Mouse (Mus musculus) left cerebral cortex, postnatal 36 days (tissue): ENCODE measurements around the gene Thbd. TPM values are rescaled to one million over a fixed set of nuclear protein-coding genes. Genes with fewer than 3 reads are reported as not detected.

Experiments used
- DNase-seq, 2 experiments: peaks; one replicate each; pipeline ENCODE4 v3.0.0; 2021 to 2022; ENCODE audit warnings: low spot score in 2 of 2, mixed read lengths in 1 of 2
- intact Hi-C: fragments of 180-260 bp; cut with DNase I; formaldehyde crosslinking; loops from one replicate; pipeline ENCODE4 v1.15.1; 2025
- total RNA-seq, 2 experiments: library from RNA; stranded (reverse); gene quantifications; 2 replicates each; pipeline ENCODE4 v1.2.3; 2021

Thbd gene
- total RNA-seq, 2 experiments from 2014 or later = 7.1 to 13.5 TPM

GRCm38 (mm10) chr2:148427553-148427952 is 19.6 kb upstream of the Thbd start:
- intact Hi-C loops = no loop called here
- DNase-seq = no peak

DNA sequence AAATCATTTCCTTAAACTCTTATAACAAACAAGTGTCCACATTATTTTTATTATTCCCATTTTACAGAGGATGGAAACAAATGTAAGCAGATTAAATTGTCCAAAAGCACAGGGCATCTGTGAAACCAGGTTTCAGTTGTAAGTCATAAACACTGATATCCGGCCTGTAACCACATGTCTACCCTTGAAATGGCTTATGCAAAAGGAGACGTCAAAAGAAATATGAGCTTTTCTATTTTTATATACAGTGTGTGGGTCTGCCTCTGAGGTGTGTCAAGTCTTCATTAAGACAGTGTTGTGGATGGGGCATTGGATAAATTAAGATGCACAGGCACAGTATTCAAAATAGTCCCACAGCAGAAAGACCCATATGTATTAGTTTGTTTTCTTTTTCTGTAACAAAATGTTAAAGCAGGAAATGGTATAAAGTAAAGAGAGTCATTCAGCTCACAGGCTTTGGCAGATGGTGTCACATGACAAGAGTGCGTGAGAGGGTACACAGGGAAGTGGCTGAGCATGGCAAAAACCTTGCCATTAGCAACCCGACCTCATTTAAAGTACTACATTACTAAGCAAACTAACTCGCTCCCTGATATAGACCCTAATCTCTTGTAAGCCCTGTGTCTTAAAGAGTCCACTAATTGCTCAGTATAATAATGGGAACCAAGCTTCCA is 17.9 kb upstream of the Thbd start:
- intact Hi-C loops = no loop called here
- no peak for DNase-seq

DNA sequence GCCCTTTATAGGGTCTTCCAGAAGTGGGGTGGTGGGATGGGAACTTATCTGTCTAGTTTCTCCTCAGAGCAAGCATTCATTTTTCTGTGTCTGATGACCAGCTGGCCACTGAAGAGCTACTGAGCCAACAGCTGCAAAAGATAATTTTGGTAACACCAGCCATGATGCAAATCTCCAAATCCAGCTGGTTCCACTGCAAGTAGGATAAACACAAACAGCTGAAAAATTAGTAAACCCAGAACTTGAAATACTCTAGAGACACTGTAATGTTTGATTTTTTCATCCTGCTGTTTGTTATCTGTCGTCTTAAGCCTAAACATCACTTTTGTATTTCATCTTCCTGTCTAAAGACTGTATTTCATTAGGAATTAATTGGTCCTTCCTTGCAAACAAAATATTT is 13.7 kb upstream of the Thbd start:
- intact Hi-C loops = no loop called here
- DNase-seq = no peak

- DNase-seq = no peak
- intact Hi-C loops = no loop called here
Observed at GRCm38 (mm10) chr2:148421112-148421511, 13.1 kb upstream of the Thbd start.

- DNase-seq = no peak
- intact Hi-C loops = no loop called here
Observed at GRCm38 (mm10) chr2:148419776-148420175, 11.8 kb upstream of the Thbd start.

DNA sequence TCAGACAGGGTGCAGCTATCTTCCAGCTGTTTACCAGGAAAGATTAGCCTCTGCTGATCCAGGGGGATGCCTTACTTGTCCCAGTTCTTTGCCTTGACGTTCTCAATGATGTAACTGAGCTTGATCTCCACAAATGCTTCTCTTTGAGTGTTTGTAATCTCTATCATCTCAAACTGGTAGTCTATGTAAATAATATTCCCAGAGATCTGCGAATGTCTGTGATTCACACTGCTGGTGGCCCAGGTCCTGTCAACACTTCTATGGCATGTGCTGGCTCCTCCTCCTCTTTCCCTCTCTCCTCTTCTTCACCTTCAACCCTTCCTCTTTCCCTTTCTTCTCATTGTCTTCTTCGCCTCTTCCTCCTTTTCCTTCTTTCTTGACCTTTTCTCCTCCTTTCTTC is 11.2 kb upstream of the Thbd start:
- intact Hi-C loops = no loop called here

GRCm38 (mm10) chr2:148409821-148410220 is 1.8 kb upstream of the Thbd start:
- no peak for DNase-seq
- intact Hi-C loops = loop anchor here (5.0 to 10.0 kb wide), 3 partner anchors 125 to 247 kb away; no protein-coding TSS in a partner anchor

More for the DNA sequence above, 11.2 kb upstream of the Thbd start:
- no peak for DNase-seq

- intact Hi-C loops = loop anchor here (5.0 to 10.0 kb wide), 3 partner anchors 126 to 248 kb away; no protein-coding TSS in a partner anchor
- peak; percentile 66 to 71 for DNase-seq
Observed at GRCm38 (mm10) chr2:148409141-148409540, 1.2 kb upstream of the Thbd start.

DNA sequence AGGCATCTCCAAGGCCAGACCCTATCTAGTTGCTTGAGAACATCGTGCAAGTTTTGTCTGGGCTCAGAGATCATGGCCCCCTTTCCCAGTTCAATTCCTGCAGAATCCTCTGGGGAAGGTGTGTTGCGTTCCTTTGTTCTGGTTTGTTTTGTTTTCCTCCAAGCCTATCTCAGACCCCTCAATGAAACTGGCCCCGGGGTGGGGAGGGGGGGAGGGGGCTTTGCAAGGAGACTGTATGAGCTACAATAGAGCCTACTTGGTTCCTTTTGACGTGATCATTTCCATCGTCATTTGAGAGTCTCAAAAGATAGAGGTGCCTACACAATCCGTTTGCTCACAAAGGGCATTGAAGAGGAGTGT is 753 bp upstream of the Thbd start:
- intact Hi-C loops = loop anchor here (5.0 to 10.0 kb wide), 3 partner anchors 126 to 249 kb away; no protein-coding TSS in a partner anchor
- no peak for DNase-seq

- intact Hi-C loops = loop anchor here (5.0 to 10.0 kb wide), 3 partner anchors 128 to 250 kb away; no protein-coding TSS in a partner anchor
- DNase-seq = no peak
Observed at GRCm38 (mm10) chr2:148406971-148407869, 768 bp downstream of the Thbd start.

GRCm38 (mm10) chr2:148406160-148406970 is 1.6 kb downstream of the Thbd start:
- intact Hi-C loops = loop anchor here (5.0 to 10.0 kb wide), 3 partner anchors 128 to 251 kb away; no protein-coding TSS in a partner anchor
- peak in 1 of 2 experiments; percentile 46 for DNase-seq

- intact Hi-C loops = loop anchor here (5.0 to 10.0 kb wide), 3 partner anchors 130 to 252 kb away; no protein-coding TSS in a partner anchor
- DNase-seq = no peak
Observed at GRCm38 (mm10) chr2:148404906-148405305, 3.1 kb downstream of the Thbd start.

GRCm38 (mm10) chr2:148402227-148402626 is 5.8 kb downstream of the Thbd start:
- no peak for DNase-seq
- intact Hi-C loops = loop anchor here (10.0 kb wide), 1 partner anchor 133 kb away; no protein-coding TSS in a partner anchor

DNA sequence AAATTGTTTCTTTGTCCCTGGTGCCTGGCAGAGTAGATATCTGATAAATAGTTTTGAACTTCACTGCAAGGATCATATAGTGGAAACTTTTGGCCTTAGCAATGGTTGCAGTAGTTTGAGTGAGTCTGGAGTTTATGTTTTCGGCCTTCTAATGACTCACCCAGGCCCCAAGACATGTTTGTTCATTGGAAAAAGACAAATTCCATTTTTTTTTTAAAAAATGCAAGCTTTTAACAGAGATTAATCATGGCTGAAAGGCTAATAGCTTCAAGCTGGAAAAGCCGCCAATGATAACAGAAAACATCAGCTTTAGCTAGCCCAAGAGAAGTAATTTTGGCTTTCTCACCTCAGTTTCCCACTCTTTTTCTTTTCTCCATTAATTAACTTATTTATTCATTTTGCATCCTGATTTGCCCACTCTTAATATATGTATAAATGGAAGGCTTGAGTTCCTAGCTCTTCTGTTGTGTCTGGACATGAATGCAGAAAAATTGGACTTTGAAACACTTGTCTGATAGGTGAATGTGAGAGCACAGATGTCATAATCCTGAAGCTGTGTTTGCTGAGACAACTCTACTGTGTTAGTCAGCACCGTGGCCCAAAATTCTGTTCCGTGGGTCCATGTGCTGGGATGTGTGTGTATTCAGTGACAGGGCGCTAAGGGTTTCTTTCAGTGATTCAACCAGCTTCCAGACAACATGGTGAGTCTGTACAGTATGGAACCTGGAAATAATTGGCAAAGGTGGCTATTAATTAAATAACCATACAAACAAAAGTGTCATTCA is 8.9 kb downstream of the Thbd start:
- intact Hi-C loops = loop anchor here (5.0 kb wide), 2 partner anchors 192 to 277 kb away; no protein-coding TSS in a partner anchor

DNA sequence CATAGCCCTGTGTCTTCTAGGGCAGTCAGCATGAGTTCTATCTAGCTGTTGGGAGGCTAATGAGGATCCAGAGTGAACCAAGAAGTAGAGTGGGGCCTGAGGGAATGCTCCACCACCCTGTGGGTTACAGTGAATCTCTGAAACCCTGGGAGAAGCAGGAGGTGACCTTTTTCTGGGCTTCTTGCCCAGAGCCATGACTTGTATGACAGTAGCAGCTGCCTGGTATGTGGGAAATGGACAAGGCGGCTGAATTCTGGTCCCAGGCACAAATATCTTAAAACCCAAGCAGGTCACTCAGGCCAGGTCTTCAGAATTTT is 10.2 kb downstream of the Thbd start:
- DNase-seq = no peak
- intact Hi-C loops = loop anchor here (5.0 kb wide), 2 partner anchors 190 to 275 kb away; no protein-coding TSS in a partner anchor

More for the DNA sequence above, 8.9 kb downstream of the Thbd start:
- no peak for DNase-seq

GRCm38 (mm10) chr2:148397015-148397783 is 10.8 kb downstream of the Thbd start:
- intact Hi-C loops = loop anchor here (5.0 kb wide), 2 partner anchors 190 to 275 kb away; no protein-coding TSS in a partner anchor
- peak in 1 of 2 experiments; percentile 32 for DNase-seq

DNA sequence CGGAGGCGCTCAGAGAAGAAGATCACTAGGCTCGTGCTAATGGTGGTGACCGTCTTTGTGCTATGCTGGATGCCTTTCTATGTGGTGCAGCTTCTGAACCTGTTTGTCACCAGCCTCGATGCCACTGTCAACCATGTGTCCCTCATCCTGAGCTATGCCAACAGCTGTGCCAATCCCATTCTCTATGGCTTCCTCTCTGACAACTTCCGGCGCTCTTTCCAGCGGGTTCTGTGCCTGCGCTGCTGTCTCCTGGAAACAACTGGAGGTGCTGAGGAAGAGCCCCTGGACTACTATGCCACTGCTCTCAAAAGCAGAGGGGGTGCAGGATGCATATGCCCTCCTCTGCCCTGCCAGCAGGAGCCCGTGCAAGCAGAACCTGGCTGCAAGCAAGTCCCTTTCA is 11.8 kb downstream of the Thbd start:
- intact Hi-C loops = loop anchor here (5.0 kb wide), 2 partner anchors 189 to 274 kb away; no protein-coding TSS in a partner anchor
- DNase-seq = peak; percentile 30 to 39
